Mouse (Mus musculus): ENCODE data around the gene Slc17a5.

- no peak for TF ChIP-seq CTCF (IDR thresholded peaks at IDR 0.05; ENCODE audit: borderline replicate concordance, insufficient read depth, low read length)
- TF ChIP-seq POLR2A (IDR thresholded peaks at IDR 0.05; ENCODE audit: low read depth, low read length): peak; percentile 46
Observed at GRCm38 (mm10) chr9:78503223-78504079, 84.4 kb downstream of the Slc17a5 start.
